Mouse (Mus musculus) liver (tissue): Measurements from ENCODE around the gene Pla2g2d.
"Not testable (repeated sequence)": the region's sequence is repeated elsewhere in the genome, so short reads cannot be mapped to it uniquely, and the experiment has no call there.

Experiments used
- DNase-seq: peaks from one replicate; pipeline ENCODE4 v3.0.0-alpha.2; 2020; ENCODE audit warnings: mixed read lengths

Pla2g2d gene

GRCm38 (mm10) chr4:138785721-138786120 is 10.2 kb downstream of the Pla2g2d start:
- DNase-seq, result no peak

GRCm38 (mm10) chr4:138786141-138786540 is 10.6 kb downstream of the Pla2g2d start:
- no peak for DNase-seq

- no peak for DNase-seq
These were observed 12.8 kb downstream of the Pla2g2d start for GRCm38 (mm10) chr4:138788381-138788780.

GRCm38 (mm10) chr4:138791452-138791851 is 15.9 kb downstream of the Pla2g2d start:
- DNase-seq, result no peak

- DNase-seq, result no peak
These were observed 17.1 kb downstream of the Pla2g2d start for GRCm38 (mm10) chr4:138792599-138792998.

GRCm38 (mm10) chr4:138793276-138793675 is 17.7 kb downstream of the Pla2g2d start:
- DNase-seq, result no peak

- no peak for DNase-seq
These were observed 18.8 kb downstream of the Pla2g2d start for GRCm38 (mm10) chr4:138794344-138794743.

GRCm38 (mm10) chr4:138796513-138797216 is 21.1 kb downstream of the Pla2g2d start:
- DNase-seq, result no peak

GRCm38 (mm10) chr4:138797217-138797570 is 21.7 kb downstream of the Pla2g2d start:
- DNase-seq, result no peak

- no peak for DNase-seq
These were observed 24.7 kb downstream of the Pla2g2d start for GRCm38 (mm10) chr4:138800134-138800744.

- no peak for DNase-seq
These were observed 26.1 kb downstream of the Pla2g2d start for GRCm38 (mm10) chr4:138801631-138802030.

- DNase-seq, result no peak
These were observed 27.4 kb downstream of the Pla2g2d start for GRCm38 (mm10) chr4:138802917-138803316.

- no peak for DNase-seq
These were observed 29.7 kb downstream of the Pla2g2d start for GRCm38 (mm10) chr4:138805248-138805647.

- DNase-seq, result no peak
These were observed 30.6 kb downstream of the Pla2g2d start for GRCm38 (mm10) chr4:138806160-138806559.

- no peak for DNase-seq
These were observed 31.5 kb downstream of the Pla2g2d start for GRCm38 (mm10) chr4:138806920-138807541.

- no peak for DNase-seq
These were observed 40.6 kb downstream of the Pla2g2d start for GRCm38 (mm10) chr4:138816166-138816565.

- DNase-seq, result no peak
These were observed 42.2 kb downstream of the Pla2g2d start for GRCm38 (mm10) chr4:138817736-138818135.

- DNase-seq, result no peak
These were observed 43.6 kb downstream of the Pla2g2d start for GRCm38 (mm10) chr4:138819101-138819500.

- DNase-seq, result no peak
These were observed 45.5 kb downstream of the Pla2g2d start for GRCm38 (mm10) chr4:138821036-138821435.

GRCm38 (mm10) chr4:138824161-138824560 is 48.6 kb downstream of the Pla2g2d start:
- not testable (repeated sequence) for DNase-seq

GRCm38 (mm10) chr4:138824660-138825059 is 49.1 kb downstream of the Pla2g2d start:
- DNase-seq, result no peak

GRCm38 (mm10) chr4:138825751-138826567 is 50.4 kb downstream of the Pla2g2d start:
- DNase-seq, result no peak

- no peak for DNase-seq
These were observed 51.6 kb downstream of the Pla2g2d start for GRCm38 (mm10) chr4:138827147-138827546.
